Mouse (Mus musculus) hindlimb bud, embryonic 11.5 days (tissue): Measurements from ENCODE around the gene Myf5.
A peak's percentile ranks its signal among the peaks of the same experiment; 100 is the strongest.

Source experiments
- DNase-seq: peaks from one replicate; pipeline ENCODE4 v3.0.0-alpha.2; 2012; ENCODE audit warnings: low read depth, low spot score; ENCODE audit errors: extremely low spot score

The Myf5 gene

GRCm38 (mm10) chr10:107485870-107486269, at the start of gene Myf5:
Gene Myf5 (minus strand): TSS chr10:107486134.
- no peak for DNase-seq

GRCm38 (mm10) chr10:107528758-107529157, 42.8 kb upstream of the Myf5 start:
- no peak for DNase-seq

- no peak for DNase-seq
Measured at GRCm38 (mm10) chr10:107519216-107519615, 33.3 kb upstream of the Myf5 start.

- DNase-seq, result no peak
Measured at GRCm38 (mm10) chr10:107516641-107517040, 30.7 kb upstream of the Myf5 start.

GRCm38 (mm10) chr10:107514735-107515134, 28.8 kb upstream of the Myf5 start:
- no peak for DNase-seq

- no peak for DNase-seq
Measured at GRCm38 (mm10) chr10:107506397-107506796, 20.5 kb upstream of the Myf5 start.

GRCm38 (mm10) chr10:107503430-107503829, 17.5 kb upstream of the Myf5 start:
- no peak for DNase-seq

DNA sequence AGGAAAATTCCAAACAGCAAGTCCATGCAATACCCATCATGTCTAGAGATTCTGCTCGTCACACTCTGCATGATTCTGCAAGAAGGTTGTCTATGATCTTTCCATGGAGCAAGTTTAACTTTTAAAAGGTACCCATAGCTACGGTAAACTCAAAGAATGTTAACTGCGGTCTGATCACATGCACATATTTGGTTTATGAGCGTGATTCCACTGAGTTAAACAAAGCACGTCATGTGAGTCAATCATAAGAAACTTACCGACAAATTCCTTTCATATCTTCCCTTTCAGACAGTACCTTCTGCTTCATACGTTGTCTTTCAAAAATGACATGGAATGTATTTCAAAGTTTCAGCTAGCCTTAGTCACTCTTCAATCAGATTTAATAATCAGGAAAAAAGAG, 16.3 kb upstream of the Myf5 start:
- no peak for DNase-seq

DNA sequence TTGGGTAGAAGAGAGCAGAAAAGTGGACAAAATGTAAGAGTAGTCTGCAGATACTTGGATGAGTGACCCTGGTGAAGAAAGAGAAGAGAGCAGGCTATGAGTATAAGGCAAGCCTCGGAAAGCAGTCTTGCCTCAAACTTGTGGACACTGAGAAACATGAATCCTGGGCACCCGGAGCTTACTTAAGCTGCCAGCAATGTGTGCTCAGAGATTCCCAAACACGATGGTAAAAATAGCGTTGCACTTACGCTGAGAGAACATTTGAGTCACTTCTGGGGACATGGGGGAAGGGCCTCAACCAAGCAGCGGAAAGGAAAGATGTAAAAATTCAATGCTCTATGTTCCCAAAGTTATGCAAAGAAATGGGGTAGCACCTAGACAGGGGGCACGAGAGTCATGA, 13.7 kb upstream of the Myf5 start:
- no peak for DNase-seq

DNA sequence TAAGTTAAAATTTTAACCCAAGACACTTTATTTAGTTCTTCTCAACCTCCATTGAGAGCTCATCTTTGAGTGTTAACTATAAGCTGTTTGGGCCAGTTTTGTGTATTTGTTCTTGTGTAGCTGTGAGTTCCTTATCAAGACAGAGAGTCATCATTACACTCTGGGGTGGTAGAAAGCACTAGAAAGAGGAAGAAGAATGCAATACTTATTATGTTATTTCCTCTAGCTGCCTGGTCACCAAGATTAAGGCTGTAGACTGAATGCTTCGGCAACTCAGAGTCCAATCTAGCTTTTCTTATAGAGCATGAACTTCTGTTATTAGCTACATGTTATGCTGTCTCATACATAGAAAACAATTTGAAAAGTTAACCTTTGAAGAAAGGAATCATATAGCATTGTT, 10.5 kb upstream of the Myf5 start:
- no peak for DNase-seq

DNA sequence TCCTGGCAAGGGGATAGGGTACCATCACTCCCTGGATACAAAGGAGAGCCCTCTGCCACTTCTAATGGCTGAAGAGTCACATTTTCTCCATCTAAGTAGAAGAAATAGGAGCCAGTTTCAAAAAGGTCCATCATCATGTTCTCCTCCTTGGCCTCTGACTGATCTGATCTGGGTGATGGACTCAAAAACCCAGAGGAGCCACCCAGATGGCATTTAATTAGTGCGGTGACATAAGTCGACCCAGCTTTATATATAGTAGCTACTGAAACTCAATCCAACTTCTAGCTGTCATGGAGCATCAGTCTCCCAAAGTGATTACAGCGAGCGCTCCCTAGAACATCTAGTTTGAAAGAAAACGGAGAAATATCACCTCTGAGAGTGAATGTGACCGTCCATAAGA, 8.6 kb upstream of the Myf5 start, which contains the start of gene Myf6:
Myf6 (minus strand) TSS at position 170 of the 400 bp plus-strand sequence.
- DNase-seq, result no peak

DNA sequence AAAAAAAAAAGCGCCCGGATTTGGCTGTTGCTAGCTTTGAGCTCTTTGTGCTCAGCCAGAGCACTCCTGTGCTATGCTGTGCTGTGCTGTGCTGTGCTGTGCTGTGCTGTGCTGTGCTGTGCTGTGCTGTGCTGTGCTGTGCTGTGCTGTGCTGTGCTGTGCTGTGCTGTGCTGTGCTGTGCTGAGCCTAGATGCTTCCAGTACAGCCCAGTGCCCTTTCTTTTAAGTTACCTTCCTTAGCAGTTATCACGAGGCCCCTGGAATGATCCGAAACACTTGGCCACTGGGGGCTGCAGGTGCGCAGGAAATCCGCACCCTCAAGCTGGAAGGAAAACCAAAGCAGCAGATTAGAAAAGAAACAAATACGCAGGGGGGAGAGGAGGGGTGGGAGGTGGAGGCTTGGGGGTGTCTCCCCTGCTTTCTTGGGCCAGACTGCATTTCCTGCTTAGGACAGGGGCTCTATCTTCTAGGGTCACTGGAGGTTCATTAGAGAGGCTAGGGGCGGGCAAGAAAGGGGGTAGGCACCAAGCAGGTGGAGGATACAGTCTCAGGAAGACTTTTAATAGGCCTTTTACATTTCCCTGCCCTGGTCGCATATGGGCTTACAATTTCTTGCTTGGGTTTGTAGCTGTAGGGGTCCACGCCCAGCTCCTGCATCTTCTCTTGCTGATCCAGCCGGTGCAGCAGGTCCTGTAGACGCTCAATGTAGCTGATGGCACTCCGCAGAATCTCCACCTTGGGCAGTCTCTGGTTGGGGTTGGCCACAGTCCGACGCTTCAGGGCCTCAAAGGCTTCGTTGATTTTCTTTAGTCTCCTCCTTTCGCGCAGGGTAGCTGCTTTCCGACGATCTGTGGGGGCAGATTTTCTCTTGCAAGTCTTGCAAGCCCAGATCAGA, 7.9 kb upstream of the Myf5 start:
- DNase-seq, result no peak

DNA sequence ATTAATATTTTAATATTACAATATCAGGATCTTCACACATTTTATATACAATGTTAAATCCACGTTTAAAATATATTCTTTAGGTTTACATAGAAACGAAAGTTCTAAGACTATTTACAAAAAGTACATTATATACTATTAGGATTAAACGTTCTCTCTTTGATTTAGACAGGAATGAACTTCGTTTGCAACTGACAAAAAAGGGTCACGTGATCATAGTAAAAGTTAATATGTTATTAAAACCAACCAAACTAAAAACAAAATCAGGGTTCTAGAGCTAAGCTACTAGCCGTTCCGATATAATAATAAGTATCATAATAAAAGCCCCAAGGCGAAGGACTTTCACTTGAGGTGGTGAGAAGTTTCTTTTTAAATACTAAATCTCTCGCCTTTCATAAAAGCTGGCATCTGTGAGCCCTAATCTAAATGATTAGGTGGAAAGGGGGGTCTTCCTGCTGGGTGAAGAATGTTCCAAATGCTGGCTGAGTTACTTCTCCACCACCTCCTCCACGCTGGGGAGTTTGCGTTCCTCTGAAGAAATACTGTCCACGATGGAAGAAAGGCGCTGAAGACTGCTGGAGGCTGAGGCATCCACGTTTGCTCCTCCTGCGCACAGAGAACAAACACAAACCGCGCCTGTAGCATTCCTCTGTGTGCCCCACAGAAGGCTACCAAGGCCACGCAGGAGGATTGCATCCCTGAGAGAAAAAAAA, 7.1 kb upstream of the Myf5 start:
- no peak for DNase-seq

DNA sequence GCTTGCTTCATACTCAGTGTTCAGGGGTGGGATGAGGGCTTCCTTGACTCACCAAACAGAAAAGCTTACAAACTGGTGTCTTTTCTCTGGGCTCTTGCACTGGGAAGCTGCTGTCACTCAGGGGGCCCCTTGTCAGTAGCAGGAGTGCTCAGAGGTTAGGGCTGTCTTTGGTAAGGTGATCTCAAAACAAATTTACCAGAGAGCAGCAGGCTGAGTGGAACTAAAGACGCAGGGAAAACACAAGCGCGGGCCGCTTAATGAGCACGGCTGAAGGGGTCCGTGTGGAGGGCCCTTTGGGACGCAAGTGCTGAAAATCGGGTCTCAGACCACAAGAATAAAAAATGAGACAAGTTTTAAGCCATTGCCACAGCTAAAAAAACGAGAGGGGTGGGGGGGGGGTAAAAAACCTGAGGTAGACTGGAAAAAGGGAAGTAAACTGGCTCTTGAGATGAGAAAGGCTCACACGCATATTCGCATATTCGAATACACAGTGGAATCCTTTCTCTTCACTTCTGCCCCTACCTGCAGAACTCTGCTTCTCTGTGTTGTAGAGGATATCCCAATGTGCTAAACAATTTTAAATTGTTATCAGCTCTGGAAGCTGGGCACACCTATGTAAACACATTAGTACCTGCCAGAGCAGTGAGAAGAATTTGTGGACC, 2.9 kb upstream of the Myf5 start:
- no peak for DNase-seq

GRCm38 (mm10) chr10:107486770-107487169, 836 bp upstream of the Myf5 start:
- no peak for DNase-seq

DNA sequence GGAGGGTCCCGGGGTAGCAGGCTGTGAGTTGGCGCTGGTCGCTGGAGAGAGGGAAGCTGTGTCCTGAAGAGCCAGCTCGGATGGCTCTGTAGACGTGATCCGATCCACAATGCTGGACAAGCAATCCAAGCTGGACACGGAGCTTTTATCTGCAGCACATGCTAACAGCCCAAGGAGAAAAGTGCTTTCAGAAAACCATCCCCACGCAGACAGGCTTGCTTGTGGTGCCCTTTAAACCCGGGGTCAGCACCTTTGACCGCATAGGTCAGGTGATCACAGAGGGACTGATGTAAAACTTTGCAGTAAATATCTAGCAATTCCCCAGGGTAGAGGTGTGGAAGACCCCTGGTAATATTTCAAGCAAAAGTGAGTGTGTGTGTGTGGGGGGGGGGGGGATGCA, 1.9 kb downstream of the Myf5 start:
- no peak for DNase-seq

GRCm38 (mm10) chr10:107473497-107473896, 12.4 kb downstream of the Myf5 start:
- no peak for DNase-seq

DNA sequence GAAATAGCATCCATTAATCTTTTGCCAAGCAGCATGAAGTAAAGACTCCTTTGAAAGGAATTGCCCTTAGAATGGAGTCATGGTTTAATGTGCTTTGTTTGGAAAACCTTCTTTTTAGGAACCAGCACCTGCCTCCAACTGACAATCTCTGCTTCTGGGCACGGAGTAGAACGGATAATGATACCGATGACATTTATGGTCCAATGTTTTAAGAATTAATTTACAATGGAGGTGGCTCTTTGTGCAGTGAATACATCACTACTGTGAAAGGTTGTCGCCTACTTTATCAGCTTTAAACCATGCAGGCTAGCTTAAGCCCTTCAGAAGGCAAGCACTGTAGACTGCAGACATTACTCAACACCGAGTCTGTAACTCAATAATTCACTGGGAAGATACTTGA, 14.2 kb downstream of the Myf5 start:
- DNase-seq, result no peak

- DNase-seq, result no peak
Measured at GRCm38 (mm10) chr10:107467819-107468218, 18.1 kb downstream of the Myf5 start.

GRCm38 (mm10) chr10:107449496-107450330, 36.2 kb downstream of the Myf5 start:
- DNase-seq, result no peak

- DNase-seq, result peak; percentile 3
Measured at GRCm38 (mm10) chr10:107442781-107443180, 43.2 kb downstream of the Myf5 start.
